Mouse (Mus musculus) small intestine, adult 2 months (tissue): ENCODE data around the gene Rps6kc1.

ENCODE experiments used
- CTCF ChIP-seq: fragments of 200-500 bp; IDR thresholded peaks from 2 replicates; pipeline ENCODE4 v1.5.1; 2012; ENCODE audit warnings: low read depth, mild to moderate bottlenecking, control low read depth, inconsistent platforms, low read length, moderate library complexity, mixed read lengths; ENCODE audit not compliant: insufficient replicate concordance, insufficient read length; ENCODE audit errors: extremely low read depth
- POLR2A ChIP-seq: fragments of 200-500 bp; IDR thresholded peaks from 2 replicates; pipeline ENCODE4 v1.6.1; 2012; ENCODE audit warnings: low read depth, mild to moderate bottlenecking, control low read depth, inconsistent platforms, low read length, moderate library complexity

- TF ChIP-seq CTCF = no peak
- no peak for TF ChIP-seq POLR2A
Measured at GRCm38 (mm10) chr1:190846074-190846730, 65.4 kb downstream of the Rps6kc1 start.
